Comparison of ENCODE assay signal across 24 mouse cellular contexts in the genomic region with DNA sequence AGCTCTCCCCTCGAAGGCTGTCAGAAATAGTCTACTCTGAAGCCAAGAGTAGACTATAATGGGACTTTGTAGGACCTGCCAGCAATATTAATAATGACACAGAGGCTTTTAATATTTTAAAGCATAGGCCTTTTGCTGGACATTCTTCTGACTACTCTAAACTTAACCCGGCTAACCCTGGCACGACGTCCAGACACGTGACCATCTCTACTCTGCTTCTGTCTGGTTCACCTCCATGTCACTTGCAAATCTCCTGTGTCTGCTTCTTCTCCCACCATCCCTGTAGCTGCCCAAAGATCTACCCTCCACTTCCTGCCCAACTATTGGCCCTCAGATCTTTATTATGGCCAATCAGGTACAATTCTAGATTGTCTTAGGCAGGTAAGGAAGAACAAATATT.
"Had no signal": no experiment of that assay in that cellular context is flagged by ENCODE, and none has a peak within 500 bp of the region (broad histone marks: within the 10 kb centered on the region; RNA-seq: fewer than 3 reads in every experiment).

No protein-coding gene starts in this region.

- H3K27me3 ChIP-seq: hindbrain, embryonic 13.5 days; hindbrain, embryonic 15.5 days; kidney, embryonic 15.5 days; limb, embryonic 13.5 days; limb, embryonic 15.5 days; liver, embryonic 12.5 days had no signal

- H3K4me2 ChIP-seq: heart, embryonic 11.5 days; hindbrain, embryonic 13.5 days; hindbrain, embryonic 15.5 days; kidney, embryonic 15.5 days; limb, embryonic 13.5 days; limb, embryonic 15.5 days; liver, embryonic 12.5 days had no signal

- H3K9ac ChIP-seq: forebrain, postnatal 0 days; hindbrain, embryonic 13.5 days; hindbrain, embryonic 15.5 days; kidney, embryonic 15.5 days; limb, embryonic 13.5 days; limb, embryonic 15.5 days; liver, embryonic 12.5 days; liver, embryonic 14.5 days had no signal

- H3K36me3 ChIP-seq: hindbrain, embryonic 13.5 days; hindbrain, embryonic 15.5 days; kidney, embryonic 15.5 days; limb, embryonic 13.5 days; limb, embryonic 15.5 days; liver, embryonic 12.5 days had no signal

- H3K4me1 ChIP-seq: hindbrain, embryonic 13.5 days; hindbrain, embryonic 15.5 days; limb, embryonic 15.5 days; liver, embryonic 12.5 days had no signal

- DNase-seq: forebrain, postnatal 0 days; gastrocnemius, postnatal 14 days; gastrocnemius, postnatal 36 days; heart, adult 18-20 months; heart, postnatal 14 days; kidney, adult 11 months; kidney, adult 2 months; kidney, adult 9 months; kidney, postnatal 14 days; kidney, postnatal 36 days; layer of hippocampus, adult 9-11 months; layer of hippocampus, postnatal 36 days; left cerebral cortex, postnatal 4 days had no signal

- ATAC-seq: forebrain, postnatal 0 days; hindbrain, postnatal 0 days; intestine, embryonic 16.5 days; liver, embryonic 12.5 days had no signal

- H3K9me3 ChIP-seq: hindbrain, embryonic 13.5 days; hindbrain, embryonic 15.5 days; kidney, embryonic 15.5 days; limb, embryonic 13.5 days; limb, embryonic 15.5 days; liver, embryonic 12.5 days had no signal

- H3K4me3 ChIP-seq: hindbrain, embryonic 13.5 days; hindbrain, embryonic 15.5 days; kidney, embryonic 15.5 days; limb, embryonic 13.5 days; limb, embryonic 15.5 days; liver, embryonic 12.5 days had no signal

- H3K27ac ChIP-seq: hindbrain, embryonic 13.5 days; hindbrain, embryonic 15.5 days; hindbrain, postnatal 0 days; kidney, embryonic 15.5 days; kidney, postnatal 0 days; limb, embryonic 13.5 days; limb, embryonic 15.5 days; liver, embryonic 12.5 days; liver, embryonic 14.5 days had no signal
